Mouse (Mus musculus) liver, embryonic 14.5 days (tissue): ENCODE data around the gene Ifitm2.

Source experiments
- CTCF ChIP-seq: IDR thresholded peaks from 2 replicates; pipeline ENCODE4 v1.5.1; 2016; ENCODE audit warnings: antibody characterized with exemption, low read depth, control low read depth
- EP300 ChIP-seq: IDR thresholded peaks from 2 replicates; pipeline ENCODE4 v1.6.1; 2016; ENCODE audit warnings: antibody characterized with exemption, low read depth

DNA sequence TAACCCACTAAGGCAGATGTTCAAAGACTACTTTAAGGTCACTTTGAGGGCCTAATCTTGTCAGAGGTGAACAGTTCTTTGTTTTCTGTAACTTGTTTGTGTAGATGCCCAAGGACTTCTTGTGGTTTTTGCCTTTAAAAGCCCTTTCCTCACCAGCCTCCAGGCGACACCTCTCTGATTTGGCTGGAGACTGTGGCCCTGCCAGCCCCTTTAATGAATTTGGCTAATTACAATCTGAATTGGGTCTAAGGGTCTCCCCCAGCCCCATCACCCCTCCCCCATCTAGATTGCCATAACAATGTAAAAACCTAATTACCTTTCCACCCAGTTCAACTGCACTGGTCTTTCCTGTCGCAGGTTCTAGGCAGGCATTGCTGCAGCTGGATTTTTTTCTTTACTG is 6.9 kb upstream of the Ifitm2 start:
- TF ChIP-seq CTCF = no peak
- TF ChIP-seq EP300 = no peak
